27 mouse cellular contexts compared by ENCODE assay signal in genomic region chr3:101143465-101143864, GRCm38 (mm10). TPM values are rescaled to one million over a fixed set of nuclear protein-coding genes. Genes with fewer than 3 reads are reported as not detected.
"Had no signal": no experiment of that assay in that cellular context is flagged by ENCODE, and none has a peak within 500 bp of the region (broad histone marks: within the 10 kb centered on the region; RNA-seq: fewer than 3 reads in every experiment).

No protein-coding gene starts in this region.

- H3K36me3 ChIP-seq: heart, embryonic 10.5 days; heart, embryonic 12.5 days; hindbrain, embryonic 10.5 days; hindbrain, embryonic 12.5 days; intestine, embryonic 15.5 days; kidney, embryonic 15.5 days; limb, embryonic 13.5 days; limb, embryonic 15.5 days; liver, embryonic 12.5 days had no signal

- ATAC-seq: hindbrain, embryonic 16.5 days; inflammation-experienced regulatory T-cells, adult 6 months; intestine, embryonic 15.5 days; liver, embryonic 12.5 days had no signal

- H3K4me2 ChIP-seq: heart, embryonic 12.5 days; hindbrain, embryonic 12.5 days; hindbrain, embryonic 14.5 days; intestine, embryonic 15.5 days; kidney, embryonic 15.5 days; limb, embryonic 13.5 days; limb, embryonic 15.5 days; liver, embryonic 12.5 days had no signal

- H3K4me1 ChIP-seq: liver, embryonic 12.5 days had no signal

- H3K27me3 ChIP-seq: heart, embryonic 12.5 days; hindbrain, embryonic 12.5 days; intestine, embryonic 15.5 days; kidney, embryonic 15.5 days; limb, embryonic 13.5 days; limb, embryonic 15.5 days had no signal

- H3K4me3 ChIP-seq: gastrocnemius, adult 2 months; heart, adult 2 months; heart, embryonic 10.5 days; heart, embryonic 12.5 days; hindbrain, embryonic 10.5 days; hindbrain, embryonic 12.5 days; intestine, embryonic 15.5 days; kidney, embryonic 15.5 days; limb, embryonic 13.5 days; limb, embryonic 15.5 days; liver, embryonic 12.5 days had no signal

- H3K27ac ChIP-seq: heart, adult 2 months; heart, embryonic 10.5 days; hindbrain, embryonic 12.5 days; intestine, embryonic 15.5 days; kidney, embryonic 15.5 days; kidney, postnatal 0 days; limb, embryonic 13.5 days; limb, embryonic 15.5 days; liver, embryonic 12.5 days had no signal

- DNase-seq: gastrocnemius, adult 2 months; gastrocnemius, postnatal 10 days; gastrocnemius, postnatal 25 days; heart, adult 2 months; heart, postnatal 10 days; heart, postnatal 4 days; kidney, adult 18-20 months; kidney, adult 8-10 months; kidney, postnatal 14 days; kidney, postnatal 36 days; layer of hippocampus, adult 9-11 months; layer of hippocampus, postnatal 36 days; left cerebral cortex, postnatal 4 days had no signal

- H3K9me3 ChIP-seq: heart, embryonic 10.5 days; heart, embryonic 12.5 days; hindbrain, embryonic 12.5 days; intestine, embryonic 15.5 days; kidney, embryonic 15.5 days; limb, embryonic 15.5 days; liver, embryonic 12.5 days had no signal

- H3K9ac ChIP-seq: heart, embryonic 12.5 days; hindbrain, embryonic 12.5 days; hindbrain, embryonic 14.5 days; intestine, embryonic 15.5 days; kidney, embryonic 15.5 days; limb, embryonic 13.5 days; limb, embryonic 15.5 days; liver, embryonic 12.5 days had no signal

RNA-seq across cellular contexts. Expression of gene Ptgfrn, which starts 33.4 kb away (rescaled TPM):
- total RNA-seq: granulocyte monocyte progenitor cell, adult 5-6 weeks had no signal
